ENCODE assay signal across 31 mouse cellular contexts in genomic region chr8:66630721-66631120, GRCm38 (mm10). TPM values are rescaled to one million over a fixed set of nuclear protein-coding genes. Genes with fewer than 3 reads are reported as not detected.
"Had no signal": no experiment of that assay in that cellular context is flagged by ENCODE, and none has a peak within 500 bp of the region (broad histone marks: within the 10 kb centered on the region; RNA-seq: fewer than 3 reads in every experiment).

No protein-coding gene starts in this region.

- H3K36me3 ChIP-seq: heart, embryonic 13.5 days; heart, embryonic 15.5 days; hindbrain, embryonic 13.5 days; hindbrain, embryonic 15.5 days; kidney, embryonic 15.5 days; limb, embryonic 10.5 days; limb, embryonic 12.5 days; liver, embryonic 13.5 days; liver, embryonic 15.5 days had no signal

- H3K9me3 ChIP-seq: heart, embryonic 15.5 days; hindbrain, embryonic 13.5 days; hindbrain, embryonic 15.5 days; kidney, embryonic 15.5 days; limb, embryonic 10.5 days; limb, embryonic 12.5 days; liver, embryonic 13.5 days; liver, embryonic 15.5 days had no signal

- H3K27ac ChIP-seq: heart, adult 2 months; heart, embryonic 13.5 days; heart, embryonic 15.5 days; hindbrain, embryonic 13.5 days; hindbrain, embryonic 15.5 days; hindbrain, postnatal 0 days; kidney, embryonic 15.5 days; kidney, postnatal 0 days; left cerebral cortex, adult 2 months; limb, embryonic 10.5 days; limb, embryonic 12.5 days; liver, embryonic 13.5 days; liver, embryonic 15.5 days had no signal

- H3K4me1 ChIP-seq: heart, embryonic 13.5 days; heart, embryonic 15.5 days; hindbrain, embryonic 13.5 days; hindbrain, embryonic 15.5 days; kidney, embryonic 15.5 days; limb, embryonic 10.5 days; limb, embryonic 12.5 days; liver, embryonic 13.5 days; liver, embryonic 15.5 days had no signal

- DNase-seq: gastrocnemius, postnatal 14 days; gastrocnemius, postnatal 36 days; heart, adult 2 months; heart, postnatal 14 days; heart, postnatal 36 days; kidney, adult 11 months; kidney, adult 2 months; kidney, adult 9 months; kidney, postnatal 14 days; kidney, postnatal 36 days; liver; liver, embryonic 13.5 days; liver, postnatal 0 days had no signal

- H3K27me3 ChIP-seq: heart, embryonic 13.5 days; heart, embryonic 15.5 days; hindbrain, embryonic 13.5 days; hindbrain, embryonic 15.5 days; kidney, embryonic 15.5 days; limb, embryonic 12.5 days; liver, embryonic 13.5 days; liver, embryonic 15.5 days had no signal

- H3K4me3 ChIP-seq: heart, adult 2 months; heart, embryonic 13.5 days; heart, embryonic 15.5 days; hindbrain, embryonic 13.5 days; hindbrain, embryonic 15.5 days; kidney, embryonic 15.5 days; left cerebral cortex, adult 2 months; limb, embryonic 10.5 days; limb, embryonic 12.5 days; liver, embryonic 13.5 days; liver, embryonic 15.5 days had no signal

RNA-seq across cellular contexts. Expression of gene Npy5r, which starts 57.2 kb away (rescaled TPM):
- total RNA-seq: gastrocnemius, adult 8-10 months; gastrocnemius, postnatal 14 days; gastrocnemius, postnatal 36 days; heart, adult 2 months; heart, postnatal 14 days; heart, postnatal 36 days; hematopoietic stem cell, adult 5-6 weeks had no signal
- polyA plus RNA-seq: gonadal fat pad, adult 2 months; heart, adult 2 months; heart, embryonic 13.5 days; heart, embryonic 15.5 days; heart, postnatal 0 days; hindbrain, embryonic 11.5 days; kidney, embryonic 15.5 days; kidney, postnatal 0 days; large intestine, adult 2 months; limb, embryonic 10.5 days; limb, embryonic 12.5 days; liver, embryonic 11.5 days; liver, embryonic 13.5 days; liver, embryonic 15.5 days; liver, postnatal 0 days had no signal
